Mouse (Mus musculus) midbrain, embryonic 11.5 days (tissue): ENCODE results near the gene Ankrd13b. TPM values are rescaled to one million over a fixed set of nuclear protein-coding genes. Genes with fewer than 3 reads are reported as not detected.

Experiments
- ATAC-seq: fragments of 200-750 bp; cut with Nextera tagmentation; 2 replicates; pipeline ENCODE4 v1.8.0; 2017; ENCODE audit warnings: moderate TSS enrichment, moderate library complexity; ENCODE audit not compliant: low FRiP score
- DNase-seq: peaks from one replicate; pipeline ENCODE4 v3.0.0; 2015; ENCODE audit warnings: low spot score; ENCODE audit errors: missing footprints
- H3K27ac ChIP-seq: fragments of 300-500 bp; sonication (generic); 2 replicates; pipeline ENCODE4 v1.5.1; 2014; ENCODE audit warnings: low read depth, low read length
- H3K27me3 ChIP-seq: fragments of 300-500 bp; sonication (generic); 2 replicates; pipeline ENCODE4 v1.6.1; 2014; ENCODE audit warnings: mild to moderate bottlenecking, low read length, moderate library complexity, mixed read lengths; ENCODE audit not compliant: control insufficient read depth, insufficient read depth
- H3K36me3 ChIP-seq: fragments of 300-500 bp; sonication (generic); 2 replicates; pipeline ENCODE4 v1.6.1; 2014; ENCODE audit warnings: mild to moderate bottlenecking, low read length, moderate library complexity, mixed read lengths; ENCODE audit not compliant: control insufficient read depth, insufficient read depth
- H3K4me1 ChIP-seq: fragments of 300-500 bp; sonication (generic); 2 replicates; pipeline ENCODE4 v1.6.1; 2014; ENCODE audit warnings: low read length; ENCODE audit not compliant: control insufficient read depth, insufficient read depth
- H3K4me2 ChIP-seq: fragments of 300-500 bp; sonication (generic); 2 replicates; pipeline ENCODE4 v1.6.1; 2014; ENCODE audit warnings: mild to moderate bottlenecking, moderate library complexity
- H3K4me3 ChIP-seq: fragments of 300-500 bp; sonication (generic); 2 replicates; pipeline ENCODE4 v1.5.1; 2014; ENCODE audit warnings: low read depth, low read length
- H3K9ac ChIP-seq: fragments of 300-500 bp; sonication (generic); 2 replicates; pipeline ENCODE4 v1.6.1; 2014; ENCODE audit warnings: low read length
- H3K9me3 ChIP-seq: fragments of 300-500 bp; sonication (generic); 2 replicates; pipeline ENCODE4 v1.6.1; 2016; ENCODE audit warnings: low read length; ENCODE audit not compliant: control insufficient read depth
- WGBS: fragments of 180-500 bp; shearing (Covaris S2); extraction: QIAGEN DNeasy Blood & Tissue Kit; methylation state at CpG from one replicate; pipeline ENCODE4 v1.1.7; 2014; 5-methylcytosine and 5-hydroxymethylcytosine counted together
- polyA plus RNA-seq: library from polyadenylated mRNA; unstranded; fragments of >200 nt; fragmentation: Nextera tagmentation; extraction: Ambion mirVana; gene quantifications from 2 replicates; pipeline ENCODE4 v1.2.1, GENCODE M21; 2014

Ankrd13b gene
- polyA plus RNA-seq, 1 experiment from 2014 or later: 13.5 TPM

- H3K27me3 ChIP-seq: no peaks in the 10 kb centered on the region
- H3K9ac ChIP-seq: no peak overlapping the region
- no peaks in the 10 kb centered on the region for H3K9me3 ChIP-seq
- 91% methylated on average over 4 of the region's 4 CpGs for WGBS
- ATAC-seq: no peak
- H3K4me2 ChIP-seq: no peak overlapping the region
- DNase-seq: no peak
- H3K36me3 ChIP-seq: peaks cover 24% of the 10 kb centered on the region
- peaks cover 23% of the 10 kb centered on the region for H3K4me1 ChIP-seq
- H3K27ac ChIP-seq: no peak overlapping the region
- H3K4me3 ChIP-seq: no peak overlapping the region
Measured at GRCm38 (mm10) chr11:77501971-77502370, 12.5 kb upstream of the Ankrd13b start.

- ATAC-seq: no peak
- Histone ChIP-seq H3K4me2 (no peak overlapping the region), H3K27me3 (no peaks in the 10 kb centered on the region), H3K9me3 (no peaks in the 10 kb centered on the region), H3K4me1 (peaks cover 24% of the 10 kb centered on the region), H3K27ac (no peak overlapping the region), H3K36me3 (peaks cover 18% of the 10 kb centered on the region), H3K9ac (no peak overlapping the region), H3K4me3 (no peak overlapping the region)
- DNase-seq: peak; percentile 92
- 31% methylated on average over 5 of the region's 5 CpGs for WGBS
Measured at GRCm38 (mm10) chr11:77501392-77501791, 11.9 kb upstream of the Ankrd13b start.

GRCm38 (mm10) chr11:77500361-77501325 is 11.2 kb upstream of the Ankrd13b start:
- Histone ChIP-seq H3K36me3 (peaks cover 14% of the 10 kb centered on the region), H3K27me3 (no peaks in the 10 kb centered on the region), H3K4me3 (no peak overlapping the region), H3K9me3 (no peaks in the 10 kb centered on the region), H3K4me1 (peaks cover 29% of the 10 kb centered on the region), H3K4me2 (no peak overlapping the region), H3K9ac (no peak overlapping the region), H3K27ac (no peak overlapping the region)
- no peak for DNase-seq
- ATAC-seq: no peak
- 86% methylated on average over 17 of the region's 17 CpGs for WGBS

GRCm38 (mm10) chr11:77499354-77499753 is 9.9 kb upstream of the Ankrd13b start:
- WGBS: 89% methylated on average over 7 of the region's 7 CpGs

GRCm38 (mm10) chr11:77498261-77499139 is 9.0 kb upstream of the Ankrd13b start:
- no peak overlapping the region; the same call in 1 of the 2 replicates for H3K9ac ChIP-seq
- no peak overlapping the region for H3K4me3 ChIP-seq
- peak overlapping the region; percentile 40 for H3K27ac ChIP-seq
- no peak overlapping the region for H3K4me2 ChIP-seq
- ATAC-seq (no peak), DNase-seq (no peak)
- no peaks in the 10 kb centered on the region for H3K9me3 ChIP-seq
- peaks cover 43% of the 10 kb centered on the region for H3K4me1 ChIP-seq
- 64% methylated on average over 12 of the region's 12 CpGs for WGBS
- H3K36me3 ChIP-seq: peaks cover 7% of the 10 kb centered on the region; the same call in 1 of the 2 replicates
- H3K27me3 ChIP-seq: no peaks in the 10 kb centered on the region

More at GRCm38 (mm10) chr11:77499354-77499753, 9.9 kb upstream of the Ankrd13b start:
- no peak overlapping the region for H3K27ac ChIP-seq
- no peak overlapping the region for H3K4me3 ChIP-seq
- H3K4me1 ChIP-seq: peaks cover 39% of the 10 kb centered on the region
- H3K36me3 ChIP-seq: peaks cover 8% of the 10 kb centered on the region; the same call in 1 of the 2 replicates
- no peaks in the 10 kb centered on the region for H3K9me3 ChIP-seq
- DNase-seq (no peak), ATAC-seq (no peak)
- no peak overlapping the region for H3K9ac ChIP-seq
- H3K4me2 ChIP-seq: no peak overlapping the region
- no peaks in the 10 kb centered on the region for H3K27me3 ChIP-seq

GRCm38 (mm10) chr11:77497851-77498250 is 8.4 kb upstream of the Ankrd13b start:
- Histone ChIP-seq H3K27ac (peak overlapping the region; percentile 40), H3K9ac (peak overlapping the region; percentile 17; the same call in 1 of the 2 replicates), H3K36me3 (peaks cover 2% of the 10 kb centered on the region; the same call in 1 of the 2 replicates), H3K4me3 (no peak overlapping the region), H3K4me1 (peaks cover 43% of the 10 kb centered on the region), H3K4me2 (no peak overlapping the region), H3K9me3 (no peaks in the 10 kb centered on the region), H3K27me3 (no peaks in the 10 kb centered on the region)
- ATAC-seq: no peak
- 19% methylated on average over 4 of the region's 4 CpGs for WGBS
- no peak for DNase-seq

GRCm38 (mm10) chr11:77497341-77497756 is 7.9 kb upstream of the Ankrd13b start:
- Histone ChIP-seq H3K9ac (no peak overlapping the region), H3K36me3 (no peaks in the 10 kb centered on the region), H3K9me3 (no peaks in the 10 kb centered on the region), H3K4me3 (no peak overlapping the region), H3K27ac (peak overlapping the region; percentile 3; the same call in 1 of the 2 replicates), H3K4me1 (peaks cover 48% of the 10 kb centered on the region), H3K27me3 (no peaks in the 10 kb centered on the region), H3K4me2 (no peak overlapping the region)
- peak; percentile 93 for DNase-seq
- 18% methylated on average over 6 of the region's 6 CpGs for WGBS
- no peak for ATAC-seq

GRCm38 (mm10) chr11:77495507-77495906 is 6.0 kb upstream of the Ankrd13b start:
- H3K4me1 ChIP-seq: peaks cover 55% of the 10 kb centered on the region
- DNase-seq (no peak), ATAC-seq (no peak)
- no peak overlapping the region for H3K4me3 ChIP-seq
- H3K27ac ChIP-seq: no peak overlapping the region
- H3K36me3 ChIP-seq: no peaks in the 10 kb centered on the region
- no peaks in the 10 kb centered on the region for H3K9me3 ChIP-seq
- no peak overlapping the region for H3K4me2 ChIP-seq
- no peak overlapping the region for H3K9ac ChIP-seq
- H3K27me3 ChIP-seq: no peaks in the 10 kb centered on the region
